Mouse (Mus musculus) G1E (cell line): ENCODE measurements around the gene Dab2. TPM values are rescaled to one million over a fixed set of nuclear protein-coding genes. Genes with fewer than 3 reads are reported as not detected.

Experiments used
- ATAC-seq: 2 replicates; pipeline ENCODE4 v1.8.0; 2016; ENCODE audit warnings: mild to moderate bottlenecking; ENCODE audit not compliant: insufficient number of reproducible peaks, poor library complexity, low FRiP score, severe bottlenecking; ENCODE audit errors: extremely low read depth
- DNase-seq: peaks from one replicate; pipeline ENCODE4 v3.0.0; 2012; ENCODE audit warnings: low spot score
- H3K27me3 ChIP-seq: 2 replicates; pipeline ENCODE4 v1.6.1; 2012; ENCODE audit warnings: mild to moderate bottlenecking, low read length, inconsistent platforms; ENCODE audit not compliant: insufficient read depth
- H3K36me3 ChIP-seq: replicated peaks from 2 replicates; pipeline ENCODE3; 2012; ENCODE audit warnings: mild to moderate bottlenecking, inconsistent platforms
- H3K4me1 ChIP-seq: 2 replicates; pipeline ENCODE4 v1.6.1; 2012; ENCODE audit warnings: low read depth, low read length, inconsistent platforms, mixed read lengths; ENCODE audit not compliant: insufficient read depth
- H3K4me3 ChIP-seq: 2 replicates; pipeline ENCODE4 v1.5.1; 2012; ENCODE audit warnings: low read depth, mild to moderate bottlenecking, inconsistent platforms, low read length, moderate library complexity, mixed read lengths
- H3K9me3 ChIP-seq: replicated peaks from 2 replicates; pipeline ENCODE4 v1.6.1; 2012; ENCODE audit warnings: inconsistent platforms
- CTCF ChIP-seq: IDR thresholded peaks from 2 replicates; pipeline ENCODE4 v1.5.1; 2012; ENCODE audit warnings: low read depth, low read length, inconsistent platforms, mixed read lengths
- GATA1 ChIP-seq: IDR thresholded peaks from 2 replicates; pipeline ENCODE4 v1.6.1; 2012; ENCODE audit warnings: borderline replicate concordance, low read length, inconsistent platforms, mixed read lengths
- GATA2 ChIP-seq: IDR thresholded peaks from 2 replicates; pipeline ENCODE4 v1.6.1; 2012; ENCODE audit warnings: low read depth, low read length, inconsistent platforms, borderline replicate concordance
- POLR2AphosphoS5 ChIP-seq: IDR thresholded peaks from 2 replicates; pipeline ENCODE4 v1.6.1; 2012; ENCODE audit warnings: low read depth, low read length, inconsistent platforms; ENCODE audit not compliant: insufficient replicate concordance
- TAL1 ChIP-seq: conservative IDR thresholded peaks from 2 replicates; pipeline ENCODE4 v1.6.1; 2012; ENCODE audit warnings: low read depth, low read length, inconsistent platforms, mixed read lengths
- polyA plus RNA-seq: library from polyadenylated mRNA; stranded (reverse); fragments of >175 nt; gene quantifications from 2 replicates; pipeline ENCODE4 v1.2.3, GENCODE M21; 2012
- total RNA-seq, 2 experiments: library from RNA; stranded (forward) in 1 of 2; stranded (reverse) in 1 of 2; fragments of 200-1000 nt in 1 of 2; fragments of >200 nt in 1 of 2; fragmentation: Nextera tagmentation in 1 of 2; gene quantifications; 2 replicates each; pipeline ENCODE4 v1.2.3; 2014 to 2017

Gene Dab2
- total and polyA plus RNA-seq, 3 experiments: 0.38 TPM; not detected in 2

GRCm38 (mm10) chr15:6334664-6335206 is 35.1 kb downstream of the Dab2 start:
- Histone ChIP-seq H3K4me3 (no peak overlapping the region), H3K36me3 (no peaks in the 10 kb centered on the region), H3K27me3 (no peaks in the 10 kb centered on the region; the same call in 1 of the 2 replicates), H3K9me3 (no peaks in the 10 kb centered on the region), H3K4me1 (no peaks in the 10 kb centered on the region)
- TF ChIP-seq GATA1 (no peak), POLR2AphosphoS5 (no peak), TAL1 (no peak), CTCF (no peak), GATA2 (no peak)
- ATAC-seq: no peak; the same call in 1 of the 2 replicates
- DNase-seq: no peak

DNA sequence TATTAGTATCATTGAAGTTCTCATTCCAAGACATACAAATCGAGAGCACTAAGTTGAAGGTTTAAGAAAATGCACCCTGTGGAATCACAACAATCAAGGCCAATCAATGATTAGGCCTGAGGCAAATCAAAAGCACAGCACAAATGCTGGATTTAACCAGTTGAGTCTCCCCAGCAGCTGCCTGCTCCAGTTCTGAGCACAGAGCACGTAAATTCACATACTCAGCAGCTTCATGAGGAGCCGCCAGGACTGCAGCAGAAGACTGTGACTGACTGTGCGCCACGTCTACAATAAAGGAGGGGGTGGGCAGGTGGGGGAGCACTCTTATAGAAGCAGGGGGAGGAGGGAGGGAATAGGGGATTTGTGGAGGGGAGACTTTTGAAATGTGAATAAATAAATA is 40.2 kb downstream of the Dab2 start:
- Histone ChIP-seq H3K4me3 (no peak overlapping the region), H3K4me1 (no peaks in the 10 kb centered on the region), H3K27me3 (peaks cover 7% of the 10 kb centered on the region; the same call in 1 of the 2 replicates), H3K9me3 (no peaks in the 10 kb centered on the region), H3K36me3 (no peaks in the 10 kb centered on the region)
- ATAC-seq (no peak), DNase-seq (no peak)
- no peak for TF ChIP-seq CTCF
- TF ChIP-seq GATA1: no peak
- no peak for TF ChIP-seq GATA2
- no peak for TF ChIP-seq TAL1
- TF ChIP-seq POLR2AphosphoS5: no peak

DNA sequence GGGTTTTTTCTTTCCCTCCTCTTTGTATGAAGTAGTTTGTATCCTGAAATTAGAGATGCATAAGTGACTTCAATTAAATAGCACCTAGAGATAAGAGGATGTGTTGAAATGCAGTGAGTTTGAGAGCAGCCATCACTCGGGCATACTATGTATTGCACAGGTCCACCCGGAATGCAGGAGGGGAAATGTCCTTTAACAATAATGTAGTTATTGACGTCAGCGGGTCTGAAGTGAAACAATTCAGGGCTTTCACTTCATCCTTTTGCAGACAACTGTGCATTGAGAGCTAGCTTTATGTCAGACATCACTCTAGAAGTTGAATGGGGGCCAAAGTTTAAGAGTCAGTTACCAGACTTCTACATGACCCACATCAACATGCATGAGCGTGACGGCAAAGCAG is 40.8 kb downstream of the Dab2 start:
- ATAC-seq (no peak), DNase-seq (no peak)
- Histone ChIP-seq H3K36me3 (no peaks in the 10 kb centered on the region), H3K4me1 (no peaks in the 10 kb centered on the region), H3K4me3 (no peak overlapping the region), H3K9me3 (no peaks in the 10 kb centered on the region), H3K27me3 (peaks cover 7% of the 10 kb centered on the region; the same call in 1 of the 2 replicates)
- TF ChIP-seq GATA1: no peak

DNA sequence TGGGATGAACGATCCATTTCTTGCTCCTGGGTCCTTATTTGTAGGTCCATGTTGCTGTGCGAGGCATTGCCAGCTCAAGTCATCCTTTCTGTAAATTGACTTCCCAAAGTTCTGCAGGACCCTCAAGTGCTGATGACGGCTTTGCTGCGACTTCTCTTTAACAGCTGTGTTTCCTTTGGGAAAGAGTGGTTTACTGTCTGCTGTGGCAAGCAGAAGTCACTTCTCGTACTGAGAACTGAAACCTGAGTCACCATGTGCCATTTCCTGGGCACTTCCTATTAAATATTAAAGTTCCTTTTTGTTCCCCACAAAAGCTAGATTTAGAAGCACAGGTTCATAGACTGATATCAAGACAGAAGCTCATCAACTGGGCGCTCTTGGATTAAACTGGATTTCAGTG is 41.8 kb downstream of the Dab2 start:
- no peaks in the 10 kb centered on the region for H3K36me3 ChIP-seq
- no peak overlapping the region for H3K4me3 ChIP-seq
- TF ChIP-seq GATA2: no peak
- no peak for TF ChIP-seq TAL1
- TF ChIP-seq POLR2AphosphoS5: no peak
- ATAC-seq: no peak
- no peaks in the 10 kb centered on the region for H3K9me3 ChIP-seq
- no peak for DNase-seq
- peaks cover 9% of the 10 kb centered on the region; the same call in 1 of the 2 replicates for H3K27me3 ChIP-seq
- no peaks in the 10 kb centered on the region for H3K4me1 ChIP-seq

- no peak for DNase-seq
- TF ChIP-seq CTCF (no peak), TAL1 (no peak), GATA2 (no peak), POLR2AphosphoS5 (no peak)
- H3K4me1 ChIP-seq: no peaks in the 10 kb centered on the region
- H3K4me3 ChIP-seq: no peak overlapping the region
- H3K36me3 ChIP-seq: no peaks in the 10 kb centered on the region
- H3K9me3 ChIP-seq: no peaks in the 10 kb centered on the region
- ATAC-seq: no peak
- peaks cover 4% of the 10 kb centered on the region; the same call in 1 of the 2 replicates for H3K27me3 ChIP-seq
Observed at GRCm38 (mm10) chr15:6353901-6354300, 54.3 kb downstream of the Dab2 start.

DNA sequence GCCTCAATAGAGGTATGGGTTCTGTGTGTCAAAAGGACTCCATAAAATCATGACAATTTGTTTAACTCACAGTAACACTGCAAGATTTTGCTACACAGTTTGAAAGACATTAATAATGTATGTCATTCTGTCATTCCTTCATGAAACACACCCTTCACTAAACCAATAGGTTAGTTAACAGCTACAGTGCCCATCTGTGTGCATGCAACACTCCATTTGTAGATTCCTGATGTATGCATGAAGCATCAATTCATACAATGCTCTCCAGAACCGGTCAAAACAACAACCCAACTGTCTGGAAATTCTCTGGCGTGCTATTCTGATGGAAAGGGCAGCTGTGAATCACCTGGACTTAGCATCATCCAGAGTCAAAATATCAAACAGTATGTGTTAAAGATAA is 60.3 kb downstream of the Dab2 start:
- no peak for DNase-seq
- Histone ChIP-seq H3K4me3 (no peak overlapping the region), H3K9me3 (no peaks in the 10 kb centered on the region), H3K4me1 (no peaks in the 10 kb centered on the region), H3K27me3 (no peaks in the 10 kb centered on the region), H3K36me3 (no peaks in the 10 kb centered on the region)
- ATAC-seq: no peak
- TF ChIP-seq GATA2: no peak
- TF ChIP-seq POLR2AphosphoS5: no peak
- TF ChIP-seq CTCF: no peak
- TF ChIP-seq TAL1: no peak
- TF ChIP-seq GATA1: no peak

- H3K9me3 ChIP-seq: no peaks in the 10 kb centered on the region
- H3K4me1 ChIP-seq: no peaks in the 10 kb centered on the region
- TF ChIP-seq TAL1: no peak
- no peak for TF ChIP-seq CTCF
- no peak for TF ChIP-seq GATA1
- TF ChIP-seq GATA2: no peak
- TF ChIP-seq POLR2AphosphoS5: no peak
- H3K36me3 ChIP-seq: no peaks in the 10 kb centered on the region
- peaks cover 7% of the 10 kb centered on the region; the same call in 1 of the 2 replicates for H3K27me3 ChIP-seq
- H3K4me3 ChIP-seq: no peak overlapping the region
- DNase-seq: no peak
- ATAC-seq: no peak
Observed at GRCm38 (mm10) chr15:6369974-6370373, 70.4 kb downstream of the Dab2 start.
